ENCODE assay signal across 21 mouse cellular contexts in the genomic region with DNA sequence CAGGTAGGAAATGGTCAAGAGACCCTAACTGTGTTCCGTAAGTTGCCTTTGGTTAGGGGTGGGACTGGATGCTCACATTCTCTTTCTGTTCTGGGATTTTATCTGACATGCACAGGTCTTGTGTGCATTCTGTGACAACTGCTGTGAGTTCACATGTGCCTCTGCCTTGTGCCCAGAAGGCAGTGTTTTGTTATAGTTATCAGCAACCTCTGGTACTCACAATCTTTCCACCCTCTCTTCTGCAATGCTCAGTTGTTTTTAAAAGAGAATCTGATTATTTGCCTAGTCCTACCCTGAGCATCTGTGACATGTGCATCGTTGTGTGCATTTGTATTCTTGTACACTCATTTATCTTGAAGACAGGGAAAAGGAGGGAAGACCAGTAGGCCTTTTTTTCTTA. TPM values are rescaled to one million over a fixed set of nuclear protein-coding genes. Genes with fewer than 3 reads are reported as not detected.
"Had no signal": no experiment of that assay in that cellular context is flagged by ENCODE, and none has a peak within 500 bp of the region (broad histone marks: within the 10 kb centered on the region; RNA-seq: fewer than 3 reads in every experiment).

No protein-coding gene starts in this region.

- DNase-seq: kidney, adult 18-20 months; kidney, adult 9 months; kidney, postnatal 25 days; layer of hippocampus, postnatal 36 days; lung, adult 18-20 months; lung, postnatal 10 days; lung, postnatal 4 days; midbrain, embryonic 14.5 days; right cerebral cortex, adult 18-20 months; right cerebral cortex, postnatal 25 days; spleen, adult 18-20 months; thymus, postnatal 25 days had no signal

- H3K27me3 ChIP-seq: lung, embryonic 15.5 days; stomach, embryonic 15.5 days had no signal

- H3K4me3 ChIP-seq: layer of hippocampus, adult 2 months; left cerebral cortex, adult 2 months; lung, embryonic 15.5 days; midbrain, embryonic 10.5 days; stomach, embryonic 15.5 days had no signal

- H3K9me3 ChIP-seq: lung, embryonic 15.5 days; midbrain, embryonic 10.5 days; stomach, embryonic 15.5 days had no signal

- H3K4me2 ChIP-seq: lung, embryonic 15.5 days; stomach, embryonic 15.5 days had no signal

- H3K4me1 ChIP-seq: midbrain, embryonic 10.5 days; stomach, embryonic 15.5 days had no signal

- H3K27ac ChIP-seq: hindbrain, postnatal 0 days; layer of hippocampus, adult 2 months; left cerebral cortex, adult 2 months; lung, embryonic 15.5 days; midbrain, embryonic 10.5 days; stomach, embryonic 15.5 days had no signal

- H3K36me3 ChIP-seq: lung, embryonic 15.5 days; midbrain, embryonic 10.5 days; stomach, embryonic 15.5 days had no signal

- ATAC-seq: hindbrain, postnatal 0 days; inflammation-experienced regulatory T-cells, adult 6 months; intestine, embryonic 16.5 days had no signal

- H3K9ac ChIP-seq: lung, embryonic 15.5 days; stomach, embryonic 15.5 days had no signal

RNA-seq across cellular contexts. Expression of a gene that starts 52.2 kb away (rescaled TPM):
- total RNA-seq: megakaryocyte, adult 5-6 weeks had no signal
- polyA plus RNA-seq: inflammation-experienced regulatory T-cells, adult 6 months had no signal
